Comparison of ENCODE assay signal across 12 mouse cellular contexts in genomic region chr6:37872861-37873260, GRCm38 (mm10). TPM values are rescaled to one million over a fixed set of nuclear protein-coding genes. Genes with fewer than 3 reads are reported as not detected.
DNase-seq lines count a peak whose midpoint lies in the region; ATAC-seq lines count a peak whose summit lies in the region.
"Had no signal": no experiment of that assay in that cellular context is flagged by ENCODE, and none has a peak within 500 bp of the region (broad histone marks: within the 10 kb centered on the region; RNA-seq: fewer than 3 reads in every experiment).

No protein-coding gene starts in this region.

- peaks cover 50% of the 10 kb centered on the region for H3K9me3 ChIP-seq in forebrain, embryonic 14.5 days (replicated peaks; ENCODE audit: control insufficient read depth, low read length)
- H3K9me3 ChIP-seq in forebrain, embryonic 11.5 days (ENCODE audit: control insufficient read depth, low read length): peaks cover 40% of the 10 kb centered on the region
- H3K9me3 ChIP-seq in neural tube, embryonic 15.5 days (replicated peaks): peaks cover 40% of the 10 kb centered on the region

- no peaks in the 10 kb centered on the region for H3K27me3 ChIP-seq in forebrain, embryonic 14.5 days (replicated peaks; ENCODE audit: control insufficient read depth, insufficient read depth, low read length)
- H3K27me3 ChIP-seq in forebrain, embryonic 11.5 days (ENCODE audit: control insufficient read depth, insufficient read depth, low read length): no peaks in the 10 kb centered on the region
- H3K27me3 ChIP-seq in neural tube, embryonic 15.5 days (replicated peaks): no peaks in the 10 kb centered on the region
- H3K27me3 ChIP-seq: heart, embryonic 12.5 days had no signal

- H3K36me3 ChIP-seq in forebrain, embryonic 14.5 days (ENCODE audit: control insufficient read depth, insufficient read depth, low read length): peaks cover 18% of the 10 kb centered on the region
- peaks cover 16% of the 10 kb centered on the region for H3K36me3 ChIP-seq in forebrain, embryonic 11.5 days (ENCODE audit: control insufficient read depth, insufficient read depth, low read length)
- peaks cover 44% of the 10 kb centered on the region for H3K36me3 ChIP-seq in neural tube, embryonic 15.5 days

- no peaks in the 10 kb centered on the region for H3K4me1 ChIP-seq in forebrain, embryonic 14.5 days (ENCODE audit: control insufficient read depth, insufficient read depth, low read length)
- no peaks in the 10 kb centered on the region for H3K4me1 ChIP-seq in forebrain, embryonic 11.5 days (replicated peaks; ENCODE audit: control insufficient read depth, insufficient read depth, low read length)
- H3K4me1 ChIP-seq in neural tube, embryonic 15.5 days: peaks cover 6% of the 10 kb centered on the region; the same call in 1 of the 2 replicates
- H3K4me1 ChIP-seq: heart, embryonic 12.5 days had no signal

- DNase-seq in forebrain, embryonic 14.5 days (ENCODE audit: low spot score): peak; percentile 34
- DNase-seq in forebrain, embryonic 11.5 days (ENCODE audit: low spot score): no peak
- DNase-seq in lung, postnatal 36 days: peak; percentile 10
- no peak for DNase-seq in lung, postnatal 25 days (ENCODE audit: low spot score)
- peak; percentile 60 for DNase-seq in adipocyte (ENCODE audit: low spot score)
- DNase-seq in ovary, postnatal 10 days (ENCODE audit: low spot score): no peak
- no peak for DNase-seq in left cerebral cortex, postnatal 4 days
- DNase-seq: adrenal gland, postnatal 10 days; cerebellum, postnatal 36 days; kidney, postnatal 10 days had no signal

- no peak for ATAC-seq in forebrain, embryonic 14.5 days
- ATAC-seq in forebrain, embryonic 11.5 days (replicated peaks; ENCODE audit: low FRiP score): no peak
- ATAC-seq in neural tube, embryonic 15.5 days (ENCODE audit: low FRiP score): no peak

- WGBS in forebrain, embryonic 14.5 days: 93% methylated on average over 1 of the region's 1 CpGs
- WGBS in forebrain, embryonic 11.5 days: 93% methylated on average over 1 of the region's 1 CpGs
- WGBS in neural tube, embryonic 15.5 days: 92% methylated on average over 1 of the region's 1 CpGs

- intact Hi-C loops in left cerebral cortex, postnatal 4 days (cut with DNase I): loop anchor here (5.0 kb wide), 1 partner anchor 286 kb away; no protein-coding TSS in a partner anchor

- H3K4me3 ChIP-seq in forebrain, embryonic 14.5 days (ENCODE audit: low read depth, low read length): no peak overlapping the region
- no peak overlapping the region for H3K4me3 ChIP-seq in forebrain, embryonic 11.5 days (ENCODE audit: low read depth, low read length)
- H3K4me3 ChIP-seq in neural tube, embryonic 15.5 days (replicated peaks): peak overlapping the region; percentile 86; the same call in 1 of the 2 replicates

- H3K9ac ChIP-seq in forebrain, embryonic 14.5 days (ENCODE audit: low read length): no peak overlapping the region
- H3K9ac ChIP-seq in forebrain, embryonic 11.5 days (ENCODE audit: low read length): no peak overlapping the region
- H3K9ac ChIP-seq in neural tube, embryonic 15.5 days (replicated peaks): no peak overlapping the region
- H3K9ac ChIP-seq: heart, embryonic 12.5 days had no signal

- H3K27ac ChIP-seq in forebrain, embryonic 14.5 days (ENCODE audit: low read depth, low read length): no peak overlapping the region
- no peak overlapping the region for H3K27ac ChIP-seq in forebrain, embryonic 11.5 days (ENCODE audit: low read depth, low read length)
- H3K27ac ChIP-seq in neural tube, embryonic 15.5 days (replicated peaks): no peak overlapping the region

- H3K4me2 ChIP-seq in forebrain, embryonic 14.5 days (ENCODE audit: low read length): no peak overlapping the region
- H3K4me2 ChIP-seq in forebrain, embryonic 11.5 days (ENCODE audit: low read depth, low read length, severe bottlenecking): no peak overlapping the region
- no peak overlapping the region for H3K4me2 ChIP-seq in neural tube, embryonic 15.5 days
- H3K4me2 ChIP-seq: heart, embryonic 12.5 days had no signal

RNA-seq across cellular contexts. Expression of gene Trim24, which starts 2.2 kb away (rescaled TPM):
- 23.0 and 24.7 TPM in 2 replicates for polyA plus RNA-seq in forebrain, embryonic 14.5 days (2014; fragmentation: Nextera tagmentation; extraction: Ambion mirVana)
- 39.9 and 40.8 TPM in 2 replicates for polyA plus RNA-seq in forebrain, embryonic 11.5 days (2014; fragmentation: Nextera tagmentation; extraction: Ambion mirVana)
- polyA plus RNA-seq in neural tube, embryonic 15.5 days (2015; fragmentation: Nextera tagmentation; extraction: Ambion mirVana): 17.5 and 17.8 TPM in 2 replicates
- 10 to 100 TPM; 68.8 to 73.6 TPM for total RNA-seq in left cerebral cortex, postnatal 4 days (2021)

Comparison
In these comparisons a context has a peak if more than half of its experiments do, and no peak if none do; other contexts are left out.
1. DNase-seq: peak in forebrain, embryonic 14.5 days (single experiment), lung, postnatal 36 days (single experiment) and adipocyte (single experiment); none in forebrain, embryonic 11.5 days (single experiment), lung, postnatal 25 days (single experiment), ovary, postnatal 10 days (single experiment) and left cerebral cortex, postnatal 4 days (single experiment).